Mouse (Mus musculus): ENCODE data around the gene Gm14403. TPM values are rescaled to one million over a fixed set of nuclear protein-coding genes. Genes with fewer than 3 reads are reported as not detected.
"Not testable (repeated sequence)": the region's sequence is repeated elsewhere in the genome, so short reads cannot be mapped to it uniquely, and the experiment has no call there.

Gene Gm14403
- polyA plus RNA-seq, 1 experiment from 2014 or later, result 7.8 TPM

- no peak for DNase-seq (ENCODE audit: low spot score)
- ATAC-seq (ENCODE audit: low read depth), result no peak
- no peaks in the 10 kb centered on the region for H3K27me3 ChIP-seq (replicated peaks; ENCODE audit: control insufficient read depth, insufficient read depth, low read length)
- H3K27ac ChIP-seq (replicated peaks; ENCODE audit: low read depth, low read length), result no peak overlapping the region
- no peak overlapping the region for H3K9ac ChIP-seq (ENCODE audit: low read depth, low read length)
- no peak overlapping the region for H3K4me2 ChIP-seq (ENCODE audit: low read depth, low read length)
- no peaks in the 10 kb centered on the region for H3K36me3 ChIP-seq (ENCODE audit: control insufficient read depth, insufficient read depth, low read length)
- H3K4me3 ChIP-seq (ENCODE audit: low read depth, low read length), result no peak overlapping the region
- 73% methylated on average over 9 of the region's 9 CpGs for WGBS
- H3K9me3 ChIP-seq (ENCODE audit: control insufficient read depth, low read length), result no peaks in the 10 kb centered on the region
- H3K4me1 ChIP-seq (ENCODE audit: control insufficient read depth, insufficient read depth, low read length), result no peaks in the 10 kb centered on the region
Measured at GRCm38 (mm10) chr2:177535876-177536275, 37.9 kb downstream of the Gm14403 start.

- not testable (repeated sequence) for H3K27ac ChIP-seq (replicated peaks; ENCODE audit: low read depth, low read length); H3K9me3 ChIP-seq (ENCODE audit: control insufficient read depth, low read length); ATAC-seq (ENCODE audit: low read depth); H3K36me3 ChIP-seq (ENCODE audit: control insufficient read depth, insufficient read depth, low read length); H3K4me2 ChIP-seq (ENCODE audit: low read depth, low read length); H3K9ac ChIP-seq (ENCODE audit: low read depth, low read length); H3K4me3 ChIP-seq (ENCODE audit: low read depth, low read length); DNase-seq (ENCODE audit: low spot score); H3K4me1 ChIP-seq (ENCODE audit: control insufficient read depth, insufficient read depth, low read length); H3K27me3 ChIP-seq (replicated peaks; ENCODE audit: control insufficient read depth, insufficient read depth, low read length)
- 91% methylated on average over 2 of the region's 2 CpGs for WGBS
Measured at GRCm38 (mm10) chr2:177537141-177537540, 39.1 kb downstream of the Gm14403 start.

- DNase-seq (ENCODE audit: low spot score); ATAC-seq (ENCODE audit: low read depth): not testable (repeated sequence)
- 80% methylated on average over 5 of the region's 5 CpGs for WGBS
Measured at GRCm38 (mm10) chr2:177537717-177538116, 39.7 kb downstream of the Gm14403 start.

GRCm38 (mm10) chr2:177555261-177555660, 57.2 kb downstream of the Gm14403 start:
- DNase-seq (ENCODE audit: low spot score); H3K9me3 ChIP-seq (ENCODE audit: control insufficient read depth, low read length); H3K36me3 ChIP-seq (ENCODE audit: control insufficient read depth, insufficient read depth, low read length); ATAC-seq (ENCODE audit: low read depth); H3K4me2 ChIP-seq (ENCODE audit: low read depth, low read length); H3K27ac ChIP-seq (replicated peaks; ENCODE audit: low read depth, low read length); H3K4me1 ChIP-seq (ENCODE audit: control insufficient read depth, insufficient read depth, low read length); H3K4me3 ChIP-seq (ENCODE audit: low read depth, low read length); H3K27me3 ChIP-seq (replicated peaks; ENCODE audit: control insufficient read depth, insufficient read depth, low read length); H3K9ac ChIP-seq (ENCODE audit: low read depth, low read length): not testable (repeated sequence)
- no CpG with 5 or more reads among the region's 1 CpGs for WGBS

More at GRCm38 (mm10) chr2:177537717-177538116, 39.7 kb downstream of the Gm14403 start:
- H3K9me3 ChIP-seq (ENCODE audit: control insufficient read depth, low read length); H3K9ac ChIP-seq (ENCODE audit: low read depth, low read length); H3K27me3 ChIP-seq (replicated peaks; ENCODE audit: control insufficient read depth, insufficient read depth, low read length); H3K4me2 ChIP-seq (ENCODE audit: low read depth, low read length); H3K4me3 ChIP-seq (ENCODE audit: low read depth, low read length); H3K4me1 ChIP-seq (ENCODE audit: control insufficient read depth, insufficient read depth, low read length); H3K36me3 ChIP-seq (ENCODE audit: control insufficient read depth, insufficient read depth, low read length); H3K27ac ChIP-seq (replicated peaks; ENCODE audit: low read depth, low read length): not testable (repeated sequence)

Other genes starting within 250 kb of the Gm14403 start
- not detected in 2 replicates for gene Gm14409, start 231.2 kb upstream of the Gm14403 start, polyA plus RNA-seq (2014; fragmentation: Nextera tagmentation; extraction: Ambion mirVana)
- gene Gm14412, start 173.9 kb upstream of the Gm14403 start, polyA plus RNA-seq (2014; fragmentation: Nextera tagmentation; extraction: Ambion mirVana), result 0.39 and 0.96 TPM in 2 replicates
- gene Gm14418, start 99.9 kb upstream of the Gm14403 start, polyA plus RNA-seq (2014; fragmentation: Nextera tagmentation; extraction: Ambion mirVana), result 8.0 and 10.1 TPM in 2 replicates
- 13.9 and 16.3 TPM in 2 replicates for gene Zfp970, start 33.5 kb upstream of the Gm14403 start, polyA plus RNA-seq (2014; fragmentation: Nextera tagmentation; extraction: Ambion mirVana)
- not detected in 2 replicates for gene Gm14406, start 80.0 kb downstream of the Gm14403 start, polyA plus RNA-seq (2014; fragmentation: Nextera tagmentation; extraction: Ambion mirVana)

Data from embryonic facial prominence, embryonic 14.5 days (tissue).